ENCODE assay signal across 20 mouse cellular contexts in the genomic region with DNA sequence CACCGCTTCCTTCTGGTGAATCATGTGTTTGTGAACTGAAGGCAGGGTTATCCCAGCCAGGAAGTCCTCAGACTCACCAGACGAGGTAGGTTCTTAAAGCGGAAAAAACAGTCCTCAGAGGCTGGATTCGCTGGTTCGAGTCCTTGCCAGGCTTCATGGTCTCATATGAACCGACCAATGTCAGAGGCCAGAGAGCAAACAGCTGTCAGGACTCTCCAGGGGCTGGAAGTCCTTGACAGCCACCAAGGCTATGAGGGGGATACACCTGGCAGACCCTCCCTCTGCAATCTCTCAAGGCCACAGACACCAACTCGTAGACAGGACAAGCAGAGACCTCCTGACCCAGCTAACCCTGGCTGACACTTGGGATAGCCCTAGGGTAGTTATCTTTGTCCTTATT. TPM values are rescaled to one million over a fixed set of nuclear protein-coding genes. Genes with fewer than 3 reads are reported as not detected.
DNase-seq lines count a peak whose midpoint lies in the region; ATAC-seq and TF ChIP-seq lines count a peak whose summit lies in the region.
"Had no signal": no experiment of that assay in that cellular context is flagged by ENCODE, and none has a peak within 500 bp of the region (broad histone marks: within the 10 kb centered on the region; RNA-seq: fewer than 3 reads in every experiment).

No protein-coding gene starts in this region.

- no peak for TF ChIP-seq POLR2A in kidney, adult 2 months (IDR thresholded peaks at IDR 0.05; ENCODE audit: low read depth, low read length)

- no peaks in the 10 kb centered on the region for H3K4me1 ChIP-seq in kidney, embryonic 14.5 days (ENCODE audit: control insufficient read depth, insufficient read depth, low read length)
- no peaks in the 10 kb centered on the region for H3K4me1 ChIP-seq in kidney, adult 2 months (ENCODE audit: control insufficient read depth, insufficient read depth, low read length)
- H3K4me1 ChIP-seq in ES-E14 (ENCODE audit: control insufficient read depth in 2 of 2, insufficient read depth in 2 of 2, low read length in 2 of 2, poor library complexity in 1 of 2) = peaks cover 4 to 18% of the 10 kb centered on the region in 2 experiments; a peak in 3 of 4 replicates
- peaks cover 13% of the 10 kb centered on the region for H3K4me1 ChIP-seq in heart, embryonic 15.5 days (replicated peaks)
- H3K4me1 ChIP-seq in forebrain, embryonic 11.5 days (replicated peaks; ENCODE audit: control insufficient read depth, insufficient read depth, low read length) = no peaks in the 10 kb centered on the region
- H3K4me1 ChIP-seq: forebrain, embryonic 15.5 days; midbrain, embryonic 13.5 days had no signal

- 54% methylated on average over 7 of the region's 7 CpGs for WGBS in kidney, embryonic 14.5 days
- WGBS in kidney, adult 2 months = 51% methylated on average over 7 of the region's 7 CpGs
- WGBS in heart, embryonic 15.5 days = 54% methylated on average over 7 of the region's 7 CpGs
- WGBS in forebrain, embryonic 11.5 days = 76% methylated on average over 7 of the region's 7 CpGs

- DNase-seq in kidney, adult 2 months = no peak
- peak; percentile 8 for DNase-seq in 416B (ENCODE audit: low read depth)
- DNase-seq in ES-E14 (ENCODE audit: low read depth, low spot score) = no peak
- no peak for DNase-seq in urinary bladder, postnatal 25 days (ENCODE audit: low spot score)
- no peak for DNase-seq in forebrain, embryonic 11.5 days (ENCODE audit: low spot score)
- DNase-seq in natural killer cell, adult 2 months (ENCODE audit: low spot score in 2 of 2) = no peak
- DNase-seq: adrenal gland, adult 8-10 months; cerebellum, adult 11 months; cerebellum, postnatal 36 days; layer of hippocampus, adult 9-11 months had no signal

- in situ Hi-C loops in ES-E14 (cut with MboI; ENCODE audit: low sequenced_read_pairs in 2 of 2, unreplicated experiment in 2 of 2) = no loop called here

- H3K9ac ChIP-seq in kidney, embryonic 14.5 days (ENCODE audit: low read depth, low read length) = no peak overlapping the region
- peak overlapping the region; percentile 25; the same call in 1 of the 2 replicates for H3K9ac ChIP-seq in ES-E14 (ENCODE audit: insufficient read depth, low read depth, low read length, poor library complexity, severe bottlenecking)
- H3K9ac ChIP-seq in heart, embryonic 15.5 days = no peak overlapping the region
- no peak overlapping the region for H3K9ac ChIP-seq in forebrain, embryonic 11.5 days (ENCODE audit: low read length)
- H3K9ac ChIP-seq: forebrain, embryonic 15.5 days; hindbrain, embryonic 12.5 days; limb, embryonic 13.5 days; liver, embryonic 14.5 days; midbrain, embryonic 13.5 days had no signal

- 0 out of 2 replicates have a peak overlapping the region, but pooled peaks have one; percentile 6 for H3K27ac ChIP-seq in kidney, embryonic 14.5 days (ENCODE audit: low read depth, low read length)
- no peak overlapping the region for H3K27ac ChIP-seq in kidney, adult 2 months (ENCODE audit: insufficient read depth, low read depth, low read length)
- H3K27ac ChIP-seq in ES-E14 (ENCODE audit: insufficient read depth, low read depth, low read length, poor library complexity, severe bottlenecking) = peak overlapping the region; percentile 79
- H3K27ac ChIP-seq in heart, embryonic 15.5 days = peak overlapping the region; percentile 54
- no peak overlapping the region for H3K27ac ChIP-seq in forebrain, embryonic 11.5 days (ENCODE audit: low read depth, low read length)
- H3K27ac ChIP-seq: forebrain, embryonic 15.5 days; hindbrain, embryonic 12.5 days; limb, embryonic 13.5 days; liver, embryonic 14.5 days; midbrain, embryonic 13.5 days had no signal

- no peaks in the 10 kb centered on the region for H3K36me3 ChIP-seq in kidney, embryonic 14.5 days (ENCODE audit: control insufficient read depth, insufficient read depth, low read length)
- no peaks in the 10 kb centered on the region for H3K36me3 ChIP-seq in kidney, adult 2 months (ENCODE audit: control insufficient read depth, insufficient read depth, low read length)
- H3K36me3 ChIP-seq in ES-E14 (ENCODE audit: control insufficient read depth, insufficient read depth, low read length, poor library complexity, severe bottlenecking) = peaks cover 2% of the 10 kb centered on the region; the same call in 1 of the 2 replicates
- no peaks in the 10 kb centered on the region for H3K36me3 ChIP-seq in heart, embryonic 15.5 days
- H3K36me3 ChIP-seq in forebrain, embryonic 11.5 days (ENCODE audit: control insufficient read depth, insufficient read depth, low read length) = no peaks in the 10 kb centered on the region
- H3K36me3 ChIP-seq: forebrain, embryonic 15.5 days; hindbrain, embryonic 12.5 days; limb, embryonic 13.5 days; midbrain, embryonic 13.5 days had no signal

- ATAC-seq in kidney, embryonic 14.5 days (ENCODE audit: low FRiP score, low TSS enrichment) = no peak
- no peak for ATAC-seq in heart, embryonic 15.5 days (replicated peaks; ENCODE audit: insufficient number of reproducible peaks, insufficient read depth, low FRiP score, low read depth)
- no peak for ATAC-seq in forebrain, embryonic 11.5 days (replicated peaks; ENCODE audit: low FRiP score)
- ATAC-seq: forebrain, embryonic 15.5 days; midbrain, embryonic 13.5 days had no signal

- H3K4me2 ChIP-seq in kidney, embryonic 14.5 days (replicated peaks; ENCODE audit: low read depth, low read length) = no peak overlapping the region
- H3K4me2 ChIP-seq in heart, embryonic 15.5 days = peak overlapping the region; percentile 33
- H3K4me2 ChIP-seq in forebrain, embryonic 11.5 days (ENCODE audit: low read depth, low read length, severe bottlenecking) = no peak overlapping the region
- H3K4me2 ChIP-seq: forebrain, embryonic 15.5 days; hindbrain, embryonic 12.5 days; limb, embryonic 13.5 days; midbrain, embryonic 13.5 days had no signal

- TF ChIP-seq CTCF in kidney, adult 2 months (conservative IDR thresholded peaks at IDR 0.05; ENCODE audit: insufficient read depth, insufficient read length, low read depth, low read length) = no peak

- H3K4me3 ChIP-seq in kidney, embryonic 14.5 days (ENCODE audit: low read length) = no peak overlapping the region
- no peak overlapping the region for H3K4me3 ChIP-seq in kidney, adult 2 months (ENCODE audit: insufficient read depth, low read depth, low read length)
- H3K4me3 ChIP-seq in ES-E14 (ENCODE audit: insufficient read depth in 1 of 2, low read depth in 1 of 2, low read length in 2 of 2, poor library complexity in 1 of 2, severe bottlenecking in 1 of 2) = peak overlapping the region; percentile 44 to 51
- H3K4me3 ChIP-seq in heart, embryonic 15.5 days = no peak overlapping the region
- H3K4me3 ChIP-seq in forebrain, embryonic 11.5 days (ENCODE audit: low read depth, low read length) = no peak overlapping the region
- H3K4me3 ChIP-seq: forebrain, embryonic 15.5 days; hindbrain, embryonic 12.5 days; limb, embryonic 13.5 days; midbrain, embryonic 13.5 days had no signal

- no peaks in the 10 kb centered on the region for H3K27me3 ChIP-seq in kidney, embryonic 14.5 days (ENCODE audit: control insufficient read depth, insufficient read depth, low read length)
- H3K27me3 ChIP-seq in kidney, adult 2 months (replicated peaks; ENCODE audit: control insufficient read depth, insufficient read depth, low read length) = no peaks in the 10 kb centered on the region
- H3K27me3 ChIP-seq in heart, embryonic 15.5 days = no peaks in the 10 kb centered on the region
- no peaks in the 10 kb centered on the region for H3K27me3 ChIP-seq in forebrain, embryonic 11.5 days (ENCODE audit: control insufficient read depth, insufficient read depth, low read length)
- H3K27me3 ChIP-seq: forebrain, embryonic 15.5 days; hindbrain, embryonic 12.5 days; limb, embryonic 13.5 days; midbrain, embryonic 13.5 days had no signal

- no peaks in the 10 kb centered on the region for H3K9me3 ChIP-seq in kidney, embryonic 14.5 days (ENCODE audit: control insufficient read depth, low read length)
- no peaks in the 10 kb centered on the region for H3K9me3 ChIP-seq in ES-E14 (ENCODE audit: control insufficient read depth, insufficient read depth, low read depth, low read length)
- H3K9me3 ChIP-seq in heart, embryonic 15.5 days (replicated peaks) = no peaks in the 10 kb centered on the region
- no peaks in the 10 kb centered on the region for H3K9me3 ChIP-seq in forebrain, embryonic 11.5 days (ENCODE audit: control insufficient read depth, low read length)
- H3K9me3 ChIP-seq: forebrain, embryonic 15.5 days; hindbrain, embryonic 12.5 days; limb, embryonic 13.5 days; midbrain, embryonic 13.5 days had no signal

TF ChIP-seq in ES-E14, 5 proteins besides CTCF, POLR2A, EP300 and RAD21:
- TF ChIP-seq HCFC1 (IDR thresholded peaks at IDR 0.05; ENCODE audit: borderline replicate concordance, insufficient read depth, low read length) = no peak
- no peak for TF ChIP-seq MAFK (IDR thresholded peaks at IDR 0.05; ENCODE audit: insufficient read depth, low read depth, low read length)
- no peak for TF ChIP-seq ZC3H11A (IDR thresholded peaks at IDR 0.05; ENCODE audit: borderline replicate concordance, low read depth, low read length)
- TF ChIP-seq ZNF384 (IDR thresholded peaks at IDR 0.05; ENCODE audit: low read depth, low read length) = no peak
- no peak for TF ChIP-seq CHD2 (IDR thresholded peaks at IDR 0.05; ENCODE audit: low read depth, low read length)

RNA-seq across cellular contexts. Expression of a gene that starts 37.4 kb away (rescaled TPM):
- polyA plus RNA-seq in kidney, embryonic 14.5 days (2014; fragmentation: Nextera tagmentation; extraction: Ambion mirVana) = 136 and 149 TPM in 2 replicates
- polyA plus RNA-seq in kidney, adult 2 months (2012; rRNA removed) = 26.1 and 35.0 TPM in 2 replicates
- 116 and 134 TPM in 2 replicates for total RNA-seq in ES-E14 (2012; rRNA removed)
- polyA plus RNA-seq in heart, embryonic 15.5 days (2015; fragmentation: Nextera tagmentation; extraction: Ambion mirVana) = 57.9 and 74.6 TPM in 2 replicates
- polyA plus RNA-seq in forebrain, embryonic 11.5 days (2014; fragmentation: Nextera tagmentation; extraction: Ambion mirVana) = 72.2 and 73.6 TPM in 2 replicates

RNA-seq across cellular contexts. Expression of a gene that starts 45.9 kb away (rescaled TPM):
- polyA plus RNA-seq in kidney, embryonic 14.5 days (2014; fragmentation: Nextera tagmentation; extraction: Ambion mirVana) = 18.2 and 19.2 TPM in 2 replicates
- polyA plus RNA-seq in kidney, adult 2 months (2012; rRNA removed) = 2.9 and 4.6 TPM in 2 replicates
- total RNA-seq in ES-E14 (2012; rRNA removed) = 22.4 and 54.6 TPM in 2 replicates
- 14.1 and 14.3 TPM in 2 replicates for polyA plus RNA-seq in heart, embryonic 15.5 days (2015; fragmentation: Nextera tagmentation; extraction: Ambion mirVana)
- polyA plus RNA-seq in forebrain, embryonic 11.5 days (2014; fragmentation: Nextera tagmentation; extraction: Ambion mirVana) = 3.4 and 3.5 TPM in 2 replicates
- total RNA-seq: granulocyte monocyte progenitor cell, adult 5-6 weeks; MEL had no signal
- polyA plus RNA-seq: C2C12 had no signal

Comparison
In these comparisons a context has a peak if more than half of its experiments do, and no peak if none do; other contexts are left out.
1. H3K27ac ChIP-seq: peak in kidney, embryonic 14.5 days (single experiment), ES-E14 (single experiment) and heart, embryonic 15.5 days (single experiment); none in kidney, adult 2 months (single experiment) and forebrain, embryonic 11.5 days (single experiment).
2. H3K4me3 ChIP-seq: peak in ES-E14 (2 of 2); none in kidney, embryonic 14.5 days (single experiment), kidney, adult 2 months (single experiment), heart, embryonic 15.5 days (single experiment) and forebrain, embryonic 11.5 days (single experiment).